Mouse (Mus musculus) neural tube, embryonic 15.5 days (tissue): Measurements from ENCODE around the gene Ola1. TPM values are rescaled to one million over a fixed set of nuclear protein-coding genes. Genes with fewer than 3 reads are reported as not detected.

Experiments used
- ATAC-seq: fragments of 200-750 bp; cut with Nextera tagmentation; 2 replicates; pipeline ENCODE4 v1.8.0; 2017; ENCODE audit warnings: mild to moderate bottlenecking, moderate TSS enrichment, moderate library complexity; ENCODE audit not compliant: low FRiP score
- H3K27ac ChIP-seq: fragments of 300-500 bp; sonication (generic); replicated peaks from 2 replicates; pipeline ENCODE4 v1.5.1; 2015; ENCODE audit warnings: mild to moderate bottlenecking, inconsistent platforms
- H3K27me3 ChIP-seq: fragments of 300-500 bp; sonication (generic); replicated peaks from 2 replicates; pipeline ENCODE4 v1.6.1; 2015; ENCODE audit warnings: inconsistent platforms
- H3K36me3 ChIP-seq: fragments of 300-500 bp; sonication (generic); 2 replicates; pipeline ENCODE4 v1.6.1; 2015; ENCODE audit warnings: inconsistent platforms
- H3K4me1 ChIP-seq: fragments of 300-500 bp; sonication (generic); 2 replicates; pipeline ENCODE4 v1.6.1; 2015; ENCODE audit warnings: inconsistent platforms
- H3K4me2 ChIP-seq: fragments of 300-500 bp; sonication (generic); 2 replicates; pipeline ENCODE4 v1.6.1; 2015; ENCODE audit warnings: inconsistent platforms, mild to moderate bottlenecking, moderate library complexity
- H3K4me3 ChIP-seq: fragments of 300-500 bp; sonication (generic); replicated peaks from 2 replicates; pipeline ENCODE4 v1.5.1; 2015; ENCODE audit warnings: mild to moderate bottlenecking, inconsistent platforms
- H3K9ac ChIP-seq: fragments of 300-500 bp; sonication (generic); replicated peaks from 2 replicates; pipeline ENCODE4 v1.6.1; 2015; ENCODE audit warnings: mild to moderate bottlenecking, inconsistent platforms
- H3K9me3 ChIP-seq: fragments of 300-500 bp; sonication (generic); replicated peaks from 2 replicates; pipeline ENCODE4 v1.6.1; 2016; ENCODE audit warnings: inconsistent platforms
- WGBS: fragments of 180-500 bp; shearing (Covaris S2); methylation state at CpG from one replicate; pipeline ENCODE4 v1.1.7; 2015; ENCODE audit warnings: mixed read lengths; 5-methylcytosine and 5-hydroxymethylcytosine counted together
- polyA plus RNA-seq: library from polyadenylated mRNA; unstranded; fragments of >200 nt; fragmentation: Nextera tagmentation; extraction: Ambion mirVana; gene quantifications from 2 replicates; pipeline ENCODE4 v1.2.1, GENCODE M21; 2015

The Ola1 gene
- polyA plus RNA-seq, 1 experiment from 2014 or later, result 117 TPM

DNA sequence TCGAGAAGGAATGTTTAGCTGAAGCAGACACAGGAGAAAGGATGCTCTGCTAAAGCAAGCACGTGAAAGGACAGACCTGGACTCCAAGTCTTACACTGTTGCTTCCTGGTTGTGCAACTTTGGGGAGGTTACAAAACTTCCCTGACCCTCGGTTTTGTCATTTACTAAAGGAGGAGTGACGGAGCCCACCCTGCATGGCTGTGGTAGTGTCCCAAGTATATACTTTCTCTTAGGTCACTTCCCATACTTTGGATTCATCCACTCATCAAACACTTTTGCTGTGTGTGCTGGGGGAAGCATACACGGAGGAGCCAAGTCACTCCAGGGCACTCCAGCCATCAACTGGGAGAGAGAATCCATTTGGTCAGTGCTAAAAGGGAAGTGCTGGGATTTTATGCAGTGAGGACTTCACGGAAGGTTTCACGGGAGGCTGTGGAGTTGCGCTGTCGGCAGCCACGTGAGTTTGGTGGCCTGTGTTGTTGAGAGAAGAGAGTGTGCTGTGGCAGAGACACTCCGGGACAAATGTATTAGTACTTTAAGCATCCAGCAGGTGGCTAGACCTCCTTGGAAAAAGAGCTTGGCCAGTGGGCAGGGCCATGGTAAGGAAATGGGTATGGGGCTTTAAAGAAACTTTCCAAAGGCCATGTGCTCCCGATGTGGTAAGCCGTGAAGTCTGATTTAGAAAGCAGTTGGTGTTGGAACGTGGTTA lies 154.7 kb downstream of the Ola1 start:
- H3K9me3 ChIP-seq, result no peaks in the 10 kb centered on the region
- ATAC-seq, result no peak
- H3K27ac ChIP-seq, result no peak overlapping the region
- H3K36me3 ChIP-seq, result no peaks in the 10 kb centered on the region
- 79% methylated on average over 14 of the region's 14 CpGs for WGBS
- peaks cover 7% of the 10 kb centered on the region; the same call in 1 of the 2 replicates for H3K4me1 ChIP-seq
- no peak overlapping the region for H3K4me3 ChIP-seq
- H3K9ac ChIP-seq, result no peak overlapping the region
- H3K27me3 ChIP-seq, result no peaks in the 10 kb centered on the region
- H3K4me2 ChIP-seq, result no peak overlapping the region

DNA sequence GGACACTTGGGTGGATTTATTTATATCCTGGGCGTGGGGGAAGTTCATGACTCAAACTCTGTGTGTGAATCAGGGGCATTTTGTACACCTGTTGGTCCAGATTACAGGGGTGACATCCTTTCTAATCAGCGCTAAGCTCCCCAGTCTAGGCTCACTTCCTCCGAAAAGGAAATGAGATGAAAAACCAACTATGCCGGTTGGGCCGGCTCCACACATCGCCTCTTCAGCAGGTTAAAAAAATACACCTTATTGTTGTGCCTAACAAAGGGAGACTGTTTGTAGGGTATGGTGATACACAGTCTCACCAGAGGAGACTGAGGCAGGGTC lies 158.5 kb downstream of the Ola1 start:
- no peaks in the 10 kb centered on the region for H3K9me3 ChIP-seq
- 76% methylated on average over 6 of the region's 6 CpGs for WGBS
- no peak for ATAC-seq

DNA sequence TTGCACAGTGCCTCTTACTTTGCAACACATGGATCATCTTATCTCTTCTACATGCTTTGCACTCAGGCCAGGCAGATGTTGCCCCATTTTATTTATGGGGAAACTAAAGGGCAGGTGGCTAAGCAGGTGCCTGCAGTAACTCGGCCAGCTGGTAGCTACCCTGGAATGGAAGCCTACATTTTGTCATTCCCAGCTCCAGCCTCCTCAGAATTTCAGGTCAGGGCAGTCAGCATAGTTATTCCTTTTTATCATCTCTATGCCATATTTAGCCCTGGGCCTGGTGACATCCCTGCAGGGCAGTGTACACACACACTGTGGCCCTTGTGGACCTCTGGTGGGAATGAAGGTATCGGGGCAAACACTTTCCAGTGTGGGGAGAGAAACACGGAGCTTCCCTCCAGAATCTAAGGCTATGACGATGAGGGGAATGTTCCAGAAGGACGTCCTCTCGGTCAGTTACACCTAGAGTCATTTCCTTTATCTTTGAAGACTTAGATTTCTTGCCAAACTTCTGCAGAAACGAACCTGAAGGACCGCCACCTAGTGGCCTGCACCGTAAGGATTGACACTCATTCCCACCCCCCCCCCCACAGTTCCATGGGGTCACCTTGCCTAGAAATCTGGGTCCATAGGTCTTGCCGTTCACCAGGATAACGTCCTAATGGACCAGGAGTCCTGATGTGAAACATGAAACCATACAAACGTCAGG lies 159.0 kb downstream of the Ola1 start:
- 43% methylated on average over 12 of the region's 12 CpGs for WGBS

More for the DNA sequence above, 158.5 kb downstream of the Ola1 start:
- no peaks in the 10 kb centered on the region for H3K27me3 ChIP-seq
- H3K36me3 ChIP-seq, result no peaks in the 10 kb centered on the region
- H3K4me3 ChIP-seq, result no peak overlapping the region
- no peaks in the 10 kb centered on the region for H3K4me1 ChIP-seq
- H3K27ac ChIP-seq, result no peak overlapping the region
- H3K9ac ChIP-seq, result no peak overlapping the region
- H3K4me2 ChIP-seq, result no peak overlapping the region

GRCm38 (mm10) chr2:73058344-73058743 lies 160.4 kb downstream of the Ola1 start:
- H3K4me2 ChIP-seq, result no peak overlapping the region
- 95% methylated on average over 1 of the region's 1 CpGs for WGBS
- no peak for ATAC-seq

More for the DNA sequence above, 159.0 kb downstream of the Ola1 start:
- H3K36me3 ChIP-seq, result no peaks in the 10 kb centered on the region
- no peak overlapping the region for H3K4me2 ChIP-seq
- no peak overlapping the region for H3K4me3 ChIP-seq
- no peak overlapping the region for H3K9ac ChIP-seq
- no peaks in the 10 kb centered on the region for H3K4me1 ChIP-seq
- H3K27me3 ChIP-seq, result no peaks in the 10 kb centered on the region
- H3K9me3 ChIP-seq, result no peaks in the 10 kb centered on the region
- no peak overlapping the region for H3K27ac ChIP-seq
- no peak for ATAC-seq

GRCm38 (mm10) chr2:73057589-73057988 lies 161.1 kb downstream of the Ola1 start:
- no peaks in the 10 kb centered on the region for H3K36me3 ChIP-seq
- no peaks in the 10 kb centered on the region for H3K4me1 ChIP-seq
- no peak overlapping the region for H3K4me3 ChIP-seq
- 98% methylated on average over 2 of the region's 2 CpGs for WGBS
- no peaks in the 10 kb centered on the region for H3K27me3 ChIP-seq
- no peak overlapping the region for H3K27ac ChIP-seq
- H3K4me2 ChIP-seq, result no peak overlapping the region
- no peak overlapping the region for H3K9ac ChIP-seq
- no peaks in the 10 kb centered on the region for H3K9me3 ChIP-seq
- ATAC-seq, result no peak

More at GRCm38 (mm10) chr2:73058344-73058743, 160.4 kb downstream of the Ola1 start:
- Histone ChIP-seq H3K4me3 (no peak overlapping the region), H3K36me3 (no peaks in the 10 kb centered on the region), H3K9me3 (no peaks in the 10 kb centered on the region), H3K9ac (no peak overlapping the region), H3K27me3 (no peaks in the 10 kb centered on the region), H3K27ac (no peak overlapping the region), H3K4me1 (no peaks in the 10 kb centered on the region)

GRCm38 (mm10) chr2:73056090-73056956 lies 162.4 kb downstream of the Ola1 start:
- H3K9ac ChIP-seq, result no peak overlapping the region
- no peaks in the 10 kb centered on the region for H3K27me3 ChIP-seq
- no peaks in the 10 kb centered on the region for H3K9me3 ChIP-seq
- ATAC-seq, result no peak
- no peak overlapping the region for H3K4me3 ChIP-seq
- no peak overlapping the region for H3K4me2 ChIP-seq
- no peaks in the 10 kb centered on the region for H3K4me1 ChIP-seq
- WGBS, result 89% methylated on average over 17 of the region's 17 CpGs
- H3K36me3 ChIP-seq, result no peaks in the 10 kb centered on the region
- no peak overlapping the region for H3K27ac ChIP-seq

GRCm38 (mm10) chr2:73053791-73054490 lies 164.8 kb downstream of the Ola1 start:
- no peaks in the 10 kb centered on the region for H3K9me3 ChIP-seq
- H3K4me3 ChIP-seq, result no peak overlapping the region
- H3K9ac ChIP-seq, result no peak overlapping the region
- no peak overlapping the region for H3K4me2 ChIP-seq
- H3K36me3 ChIP-seq, result no peaks in the 10 kb centered on the region
- no peak for ATAC-seq
- H3K4me1 ChIP-seq, result no peaks in the 10 kb centered on the region
- 91% methylated on average over 9 of the region's 9 CpGs for WGBS
- no peak overlapping the region for H3K27ac ChIP-seq
- H3K27me3 ChIP-seq, result no peaks in the 10 kb centered on the region

DNA sequence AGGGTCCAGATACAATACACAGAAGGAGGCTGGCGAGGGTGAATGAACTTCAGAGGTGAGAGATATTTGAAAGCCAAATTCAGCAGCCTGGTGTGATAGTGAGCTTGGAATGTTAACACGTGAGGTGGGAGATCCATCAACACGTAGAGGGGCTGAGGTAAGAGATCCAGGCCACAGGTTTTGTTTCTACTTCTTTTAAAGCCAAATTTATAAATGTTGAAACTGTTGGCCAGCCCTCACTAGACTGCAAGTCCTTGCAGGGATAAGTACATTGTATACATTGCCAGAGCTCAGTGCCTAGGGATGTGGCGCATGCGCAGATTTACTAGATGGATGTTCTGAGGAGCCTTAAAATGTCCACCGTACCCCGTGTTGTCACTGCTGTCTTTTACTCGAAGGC lies 168.3 kb downstream of the Ola1 start:
- Histone ChIP-seq H3K4me1 (0 out of 2 replicates have a peak, but pooled peaks cover 2% of the 10 kb centered on the region), H3K4me3 (no peak overlapping the region), H3K27me3 (no peaks in the 10 kb centered on the region), H3K9me3 (no peaks in the 10 kb centered on the region), H3K36me3 (no peaks in the 10 kb centered on the region), H3K27ac (no peak overlapping the region), H3K4me2 (no peak overlapping the region), H3K9ac (no peak overlapping the region)
- 95% methylated on average over 8 of the region's 8 CpGs for WGBS
- no peak for ATAC-seq

- no peak overlapping the region for H3K4me3 ChIP-seq
- no peak overlapping the region for H3K27ac ChIP-seq
- no peaks in the 10 kb centered on the region for H3K36me3 ChIP-seq
- no peak overlapping the region for H3K9ac ChIP-seq
- H3K4me2 ChIP-seq, result no peak overlapping the region
- 0 out of 2 replicates have a peak, but pooled peaks cover 2% of the 10 kb centered on the region for H3K4me1 ChIP-seq
- WGBS, result 88% methylated on average over 4 of the region's 4 CpGs
- H3K27me3 ChIP-seq, result no peaks in the 10 kb centered on the region
- H3K9me3 ChIP-seq, result no peaks in the 10 kb centered on the region
- no peak for ATAC-seq
Observed at GRCm38 (mm10) chr2:73049977-73050376, 168.7 kb downstream of the Ola1 start.

- no peaks in the 10 kb centered on the region for H3K36me3 ChIP-seq
- no peak for ATAC-seq
- H3K4me2 ChIP-seq, result no peak overlapping the region
- no peak overlapping the region for H3K4me3 ChIP-seq
- H3K4me1 ChIP-seq, result 0 out of 2 replicates have a peak, but pooled peaks cover 2% of the 10 kb centered on the region
- WGBS, result 68% methylated on average over 6 of the region's 6 CpGs
- no peak overlapping the region for H3K27ac ChIP-seq
- no peak overlapping the region for H3K9ac ChIP-seq
- H3K9me3 ChIP-seq, result no peaks in the 10 kb centered on the region
- no peaks in the 10 kb centered on the region for H3K27me3 ChIP-seq
Observed at GRCm38 (mm10) chr2:73049001-73049684, 169.6 kb downstream of the Ola1 start.
